Mouse (Mus musculus) E14TG2a.4 (cell line): ENCODE data around the gene Dnajc6.
A peak's percentile ranks its signal among the peaks of the same experiment; 100 is the strongest.

Experiments used
- H3K27me3 ChIP-seq: 2 replicates; pipeline ENCODE4 v1.6.1; 2014; ENCODE audit warnings: low read length, control low read depth; ENCODE audit not compliant: insufficient read depth
- H3K36me3 ChIP-seq: 2 replicates; pipeline ENCODE4 v1.6.1; 2014; ENCODE audit warnings: low read length, control low read depth; ENCODE audit not compliant: insufficient read depth
- H3K4me1 ChIP-seq: replicated peaks from 2 replicates; pipeline ENCODE4 v1.6.1; 2014; ENCODE audit warnings: low read depth, low read length, control low read depth
- H3K4me3 ChIP-seq: replicated peaks from 2 replicates; pipeline ENCODE4 v1.5.1; 2014; ENCODE audit warnings: mild to moderate bottlenecking, low read length
- H3K9me3 ChIP-seq: 2 replicates; pipeline ENCODE4 v1.6.1; 2014; ENCODE audit warnings: low read length, control low read depth
- CTCF ChIP-seq: conservative IDR thresholded peaks from 2 replicates; pipeline ENCODE4 v1.5.1; 2014; ENCODE audit warnings: low read length
- NANOG ChIP-seq: IDR thresholded peaks from 2 replicates; pipeline ENCODE4 v1.6.1; 2014; ENCODE audit warnings: borderline replicate concordance, low read length, mixed read lengths
- POU5F1 ChIP-seq: IDR thresholded peaks from 2 replicates; pipeline ENCODE4 v1.6.1; 2014; ENCODE audit warnings: low read length, borderline replicate concordance

The Dnajc6 gene

DNA sequence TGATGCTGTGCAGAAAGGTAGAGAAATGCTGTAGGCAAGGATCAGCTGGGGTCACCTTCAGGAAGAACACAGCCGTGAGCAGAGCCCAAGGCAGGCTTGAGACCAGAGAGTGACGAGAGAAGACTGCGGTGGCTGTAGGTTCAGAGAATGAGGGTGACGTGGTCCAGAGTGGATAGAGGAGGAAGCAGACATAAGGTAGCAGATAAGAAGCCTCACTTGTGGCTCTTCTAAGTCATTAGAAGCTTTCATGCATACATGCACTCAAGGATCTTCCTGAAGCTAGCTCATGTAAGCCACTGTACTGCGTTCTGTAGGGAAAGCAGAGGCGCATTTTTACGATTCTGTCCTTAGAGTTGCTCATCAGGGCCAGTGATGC is 159.0 kb downstream of the Dnajc6 start:
- H3K4me1 ChIP-seq, result peaks cover 19% of the 10 kb centered on the region
- no peaks in the 10 kb centered on the region for H3K9me3 ChIP-seq
- TF ChIP-seq NANOG (no peak), POU5F1 (no peak), CTCF (no peak)
- H3K27me3 ChIP-seq, result no peaks in the 10 kb centered on the region
- H3K4me3 ChIP-seq, result no peak overlapping the region
- peaks cover 69% of the 10 kb centered on the region for H3K36me3 ChIP-seq

DNA sequence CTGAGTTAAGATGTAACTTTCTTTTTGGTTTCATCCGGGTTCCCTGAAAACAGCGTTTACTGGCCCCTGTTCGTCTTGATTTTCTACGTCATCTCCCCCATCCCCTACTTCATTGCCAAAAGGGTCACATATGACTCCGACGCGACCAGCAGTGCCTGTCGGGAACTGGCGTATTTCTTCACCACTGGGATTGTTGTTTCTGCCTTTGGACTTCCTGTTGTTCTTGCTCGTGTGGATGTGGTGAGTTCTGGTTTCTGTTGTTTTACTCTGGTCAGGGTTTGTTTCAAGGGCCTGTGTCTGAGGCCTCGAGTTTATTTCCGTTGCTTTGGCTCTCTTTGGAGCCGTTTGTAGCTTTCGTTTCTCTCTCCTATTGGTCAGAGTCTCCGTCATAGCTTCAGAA is 159.6 kb downstream of the Dnajc6 start:
- H3K9me3 ChIP-seq, result no peaks in the 10 kb centered on the region
- no peak for TF ChIP-seq POU5F1
- TF ChIP-seq CTCF, result no peak
- TF ChIP-seq NANOG, result no peak
- H3K36me3 ChIP-seq, result peaks cover 75% of the 10 kb centered on the region
- H3K4me3 ChIP-seq, result no peak overlapping the region
- peaks cover 19% of the 10 kb centered on the region for H3K4me1 ChIP-seq
- H3K27me3 ChIP-seq, result no peaks in the 10 kb centered on the region

GRCm38 (mm10) chr4:101656956-101657570 is 160.6 kb downstream of the Dnajc6 start:
- H3K27me3 ChIP-seq, result no peaks in the 10 kb centered on the region
- TF ChIP-seq NANOG (no peak), CTCF (peak; percentile 46), POU5F1 (no peak)

DNA sequence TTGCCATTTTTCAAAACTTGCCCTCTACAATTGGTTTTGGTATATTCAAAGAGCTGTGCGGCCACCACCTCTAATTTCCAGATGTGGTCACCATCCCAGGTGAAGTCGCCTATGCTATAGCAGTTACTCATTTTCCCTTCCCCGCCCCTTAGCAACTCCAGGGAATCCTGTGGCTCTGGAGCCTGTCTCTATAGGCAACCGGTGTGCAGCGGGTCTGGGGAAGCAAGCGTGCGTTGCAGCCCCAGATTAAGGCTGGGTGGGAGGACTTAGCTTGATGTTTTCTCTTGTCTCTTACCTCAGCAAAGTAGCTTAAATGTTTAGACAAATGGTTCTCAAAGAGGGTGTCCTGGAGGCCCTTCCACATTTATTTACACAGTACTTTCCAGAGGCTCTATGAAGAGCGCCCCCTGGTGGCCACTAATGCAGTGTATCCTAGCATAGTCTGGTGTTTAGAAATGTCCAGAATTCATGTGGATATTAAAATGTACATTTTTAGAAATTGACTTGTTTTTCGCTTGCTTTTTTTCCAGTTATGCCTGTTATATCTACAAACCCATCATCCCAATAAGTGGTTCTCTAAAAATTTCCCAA is 167.8 kb downstream of the Dnajc6 start:
- Histone ChIP-seq H3K4me3 (no peak overlapping the region), H3K27me3 (no peaks in the 10 kb centered on the region), H3K9me3 (peaks cover 6% of the 10 kb centered on the region), H3K4me1 (no peaks in the 10 kb centered on the region; the same call in 1 of the 2 replicates), H3K36me3 (peaks cover 36% of the 10 kb centered on the region)
- TF ChIP-seq NANOG (no peak), CTCF (peak; percentile 83)

More at GRCm38 (mm10) chr4:101656956-101657570, 160.6 kb downstream of the Dnajc6 start:
- H3K9me3 ChIP-seq, result no peaks in the 10 kb centered on the region
- peaks cover 19% of the 10 kb centered on the region for H3K4me1 ChIP-seq
- H3K36me3 ChIP-seq, result peaks cover 85% of the 10 kb centered on the region
- H3K4me3 ChIP-seq, result no peak overlapping the region

- peaks cover 31% of the 10 kb centered on the region for H3K36me3 ChIP-seq
- H3K9me3 ChIP-seq, result peaks cover 6% of the 10 kb centered on the region
- no peaks in the 10 kb centered on the region for H3K27me3 ChIP-seq
- TF ChIP-seq CTCF, result no peak
- TF ChIP-seq POU5F1, result no peak
- TF ChIP-seq NANOG, result no peak
- H3K4me1 ChIP-seq, result no peaks in the 10 kb centered on the region; the same call in 1 of the 2 replicates
- H3K4me3 ChIP-seq, result no peak overlapping the region
Observed at GRCm38 (mm10) chr4:101664766-101665165, 168.3 kb downstream of the Dnajc6 start.

DNA sequence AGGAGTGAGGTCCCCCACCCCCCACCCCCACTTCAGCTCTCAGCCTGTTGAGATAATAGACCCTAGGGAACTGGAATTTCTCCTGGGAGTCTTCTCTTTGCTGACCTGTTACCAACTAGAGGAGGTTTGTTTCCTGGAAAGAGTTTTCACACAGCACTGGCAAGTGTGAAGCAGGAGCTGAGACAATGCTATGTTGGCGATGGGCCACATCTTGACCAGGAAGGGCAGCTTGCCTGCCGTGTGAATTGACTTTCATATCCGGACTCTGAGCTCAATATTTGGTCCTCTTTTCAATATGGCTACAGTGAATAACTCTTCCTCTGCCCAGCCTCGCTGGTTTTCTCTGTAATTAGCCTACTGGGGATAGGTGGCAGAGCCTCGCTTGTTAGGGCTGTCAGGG is 172.7 kb downstream of the Dnajc6 start:
- TF ChIP-seq NANOG, result no peak
- no peak for TF ChIP-seq CTCF
- no peak for TF ChIP-seq POU5F1
- Histone ChIP-seq H3K27me3 (no peaks in the 10 kb centered on the region), H3K4me3 (no peak overlapping the region), H3K9me3 (peaks cover 6% of the 10 kb centered on the region), H3K4me1 (no peaks in the 10 kb centered on the region; the same call in 1 of the 2 replicates), H3K36me3 (no peaks in the 10 kb centered on the region)

DNA sequence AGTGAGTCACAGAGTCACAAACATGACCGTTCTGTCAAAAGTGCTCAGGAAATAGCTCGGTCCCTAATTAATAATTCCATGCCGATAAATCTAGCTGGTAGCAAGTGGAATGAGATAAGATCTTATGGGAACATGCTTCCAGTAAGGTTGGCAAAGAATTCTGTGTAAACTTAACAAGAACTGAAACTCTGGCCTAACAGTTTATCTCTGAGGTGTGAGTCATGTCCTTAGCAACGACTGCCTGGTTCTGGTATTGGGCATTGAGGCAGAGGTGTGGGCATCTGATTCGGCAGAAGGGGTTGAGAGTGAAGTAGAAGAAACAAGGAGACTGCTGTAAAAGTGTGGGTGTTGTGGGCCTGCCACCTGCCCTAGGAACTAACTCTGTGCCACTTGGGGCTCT is 173.4 kb downstream of the Dnajc6 start:
- Histone ChIP-seq H3K4me1 (no peaks in the 10 kb centered on the region), H3K27me3 (no peaks in the 10 kb centered on the region), H3K4me3 (no peak overlapping the region), H3K9me3 (peaks cover 6% of the 10 kb centered on the region), H3K36me3 (no peaks in the 10 kb centered on the region)
- no peak for TF ChIP-seq POU5F1

GRCm38 (mm10) chr4:101674790-101675189 is 178.3 kb downstream of the Dnajc6 start:
- H3K4me3 ChIP-seq, result no peak overlapping the region
- no peaks in the 10 kb centered on the region for H3K36me3 ChIP-seq
- H3K9me3 ChIP-seq, result no peaks in the 10 kb centered on the region
- no peaks in the 10 kb centered on the region for H3K4me1 ChIP-seq
- H3K27me3 ChIP-seq, result no peaks in the 10 kb centered on the region
- TF ChIP-seq NANOG (no peak), POU5F1 (no peak), CTCF (no peak)

GRCm38 (mm10) chr4:101675726-101676125 is 179.3 kb downstream of the Dnajc6 start:
- Histone ChIP-seq H3K4me3 (no peak overlapping the region), H3K4me1 (no peaks in the 10 kb centered on the region), H3K27me3 (no peaks in the 10 kb centered on the region), H3K36me3 (no peaks in the 10 kb centered on the region), H3K9me3 (no peaks in the 10 kb centered on the region)
- TF ChIP-seq POU5F1 (no peak), NANOG (no peak), CTCF (no peak)
